Mouse (Mus musculus) adrenal gland, postnatal 25 days (tissue): ENCODE measurements at regions not wholly inside any gene's neighbourhood (a gene's known extent, or its start where the extent isn't known, plus 50 kb on each side); places are given as distances from the start of the nearest gene placed in this dataset.

Experiments used
- DNase-seq: peaks from one replicate; pipeline ENCODE4 v3.0.0; 2021; ENCODE audit warnings: mixed read lengths

- DNase-seq: no peak
These were observed 89.6 kb downstream of the Ppp4r2 start for GRCm38 (mm10) chr6:100923070-100923469.

GRCm38 (mm10) chr6:100923686-100924085, 90.3 kb downstream of the Ppp4r2 start:
- no peak for DNase-seq

- no peak for DNase-seq
These were observed 95.7 kb downstream of the Ppp4r2 start for GRCm38 (mm10) chr6:100928791-100929758.

GRCm38 (mm10) chr6:100929759-100930358, 96.4 kb downstream of the Ppp4r2 start:
- DNase-seq: no peak

GRCm38 (mm10) chr6:100930706-100931105, 97.3 kb downstream of the Ppp4r2 start:
- DNase-seq: no peak

- no peak for DNase-seq
These were observed 101.0 kb downstream of the Ppp4r2 start for GRCm38 (mm10) chr6:100934424-100934823.

- no peak for DNase-seq
These were observed 104.4 kb downstream of the Ppp4r2 start for GRCm38 (mm10) chr6:100937802-100938201.

- DNase-seq: no peak
These were observed 105.0 kb downstream of the Ppp4r2 start for GRCm38 (mm10) chr6:100938376-100938775.

- DNase-seq: peak; percentile 3
These were observed 105.6 kb downstream of the Ppp4r2 start for GRCm38 (mm10) chr6:100939042-100939441.

- DNase-seq: no peak
These were observed 106.3 kb downstream of the Ppp4r2 start for GRCm38 (mm10) chr6:100939766-100940165.

- DNase-seq: no peak
These were observed 108.3 kb downstream of the Ppp4r2 start for GRCm38 (mm10) chr6:100941686-100942085.

GRCm38 (mm10) chr6:100942956-100943355, 109.5 kb downstream of the Ppp4r2 start:
- DNase-seq: no peak

- DNase-seq: no peak
These were observed 112.4 kb downstream of the Ppp4r2 start for GRCm38 (mm10) chr6:100945796-100946195.

GRCm38 (mm10) chr6:100948340-100948739, 114.9 kb downstream of the Ppp4r2 start:
- DNase-seq: no peak

- no peak for DNase-seq
These were observed 118.2 kb downstream of the Ppp4r2 start for GRCm38 (mm10) chr6:100951646-100952045.

GRCm38 (mm10) chr6:100952470-100952869, 119.0 kb downstream of the Ppp4r2 start:
- DNase-seq: no peak

GRCm38 (mm10) chr6:100954563-100954962, 121.1 kb downstream of the Ppp4r2 start:
- DNase-seq: no peak

- no peak for DNase-seq
These were observed 133.1 kb downstream of the Ppp4r2 start for GRCm38 (mm10) chr6:100966481-100966880.

- DNase-seq: no peak
These were observed 134.8 kb downstream of the Ppp4r2 start for GRCm38 (mm10) chr6:100968080-100968856.

GRCm38 (mm10) chr6:100968960-100969359, 135.5 kb downstream of the Ppp4r2 start:
- DNase-seq: no peak

- no peak for DNase-seq
These were observed 137.5 kb downstream of the Ppp4r2 start for GRCm38 (mm10) chr6:100970810-100971447.

GRCm38 (mm10) chr6:100971462-100971955, 138.1 kb downstream of the Ppp4r2 start:
- no peak for DNase-seq
